In genomic region chr13:55536194-55537175, GRCm38 (mm10) we compare ENCODE assay signal across 8 mouse cellular contexts. TPM values are rescaled to one million over a fixed set of nuclear protein-coding genes. Genes with fewer than 3 reads are reported as not detected.
A peak's percentile ranks its signal among the peaks of the same experiment; 100 is the strongest.
DNase-seq lines count a peak whose midpoint lies in the region; ATAC-seq lines count a peak whose summit lies in the region.

TSS of gene Ddx41 (minus strand) at chr13:55536658.

- peak; percentile 93 for ATAC-seq in megakaryocyte progenitor cell, adult 5-6 weeks (replicated peaks; ENCODE audit: poor library complexity)

- peak; percentile 99 for DNase-seq in adipocyte (ENCODE audit: low spot score)
- DNase-seq in embryo, embryonic 10 days (ENCODE audit: low spot score), result peak; percentile 100
- DNase-seq in gastrocnemius, postnatal 10 days, result peak; percentile 96
- peak; percentile 100 for DNase-seq in induced T-regulatory cell, adult 2 months (ENCODE audit: low read depth)
- DNase-seq in left cerebral cortex, adult 9 months (ENCODE audit: low spot score in 2 of 2), result peak; percentile 100
- peak; percentile 97 for DNase-seq in right cerebral cortex, postnatal 14 days
- peak; percentile 100 for DNase-seq in urinary bladder, postnatal 36 days (ENCODE audit: low spot score in 2 of 2)

RNA-seq across cellular contexts. Expression of gene Ddx41, which starts in this region (rescaled TPM):
- 10 to 100 TPM; 12.7 to 13.7 TPM for total RNA-seq in gastrocnemius, postnatal 10 days (2021)
- 28.0 and 29.1 TPM in 2 replicates for total RNA-seq in megakaryocyte progenitor cell, adult 5-6 weeks (2015)
- 66.9 and 78.0 TPM in 2 replicates for total RNA-seq in megakaryocyte progenitor cell, adult 5-6 weeks (2017)

Comparison
In these comparisons a context has a peak if more than half of its experiments do, and no peak if none do; other contexts are left out.
1. Peak in every context shown above with its lines: DNase-seq and ATAC-seq.